Mouse (Mus musculus) embryonic fibroblast, embryonic 13.5 days (primary cell): ENCODE measurements around the gene Mas1.

ENCODE experiments used
- CTCF ChIP-seq: IDR thresholded peaks from 2 replicates; pipeline ENCODE4 v1.5.1; 2011; ENCODE audit warnings: mild to moderate bottlenecking, control low read depth, low read length, moderate library complexity, borderline replicate concordance; ENCODE audit not compliant: insufficient read depth
- POLR2A ChIP-seq: IDR thresholded peaks from 2 replicates; pipeline ENCODE4 v1.6.1; 2011; ENCODE audit warnings: low read depth, mild to moderate bottlenecking, control low read depth, low read length, moderate library complexity

DNA sequence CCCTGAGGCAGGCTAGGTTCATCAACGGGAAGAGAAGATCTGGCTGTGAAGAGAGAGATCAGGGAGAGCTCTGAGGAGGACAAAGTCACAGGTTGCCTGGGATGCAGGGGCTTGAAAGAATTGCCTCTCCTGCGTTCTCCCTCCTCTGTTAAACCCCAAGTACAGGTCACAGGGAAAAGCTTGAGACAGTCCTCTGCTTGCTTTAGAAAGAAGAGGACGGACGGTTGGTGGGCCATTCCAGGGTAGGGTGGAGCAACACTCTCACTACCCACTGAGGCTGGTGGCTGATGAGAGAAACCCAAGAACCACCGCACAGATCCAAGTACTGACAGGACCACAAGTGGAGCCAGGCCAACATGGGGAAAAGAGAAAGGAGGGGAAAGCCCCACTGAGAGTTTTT lies 7.8 kb upstream of the Mas1 start, which contains the start of gene Mrgprh:
- TF ChIP-seq CTCF (no peak), POLR2A (no peak)
